Mouse (Mus musculus) liver, embryonic 14.5 days (tissue): ENCODE results near the gene Pigp.

Experiments used
- CTCF ChIP-seq: IDR thresholded peaks from 2 replicates; pipeline ENCODE4 v1.5.1; 2016; ENCODE audit warnings: antibody characterized with exemption, low read depth, control low read depth
- EP300 ChIP-seq: IDR thresholded peaks from 2 replicates; pipeline ENCODE4 v1.6.1; 2016; ENCODE audit warnings: antibody characterized with exemption, low read depth

- no peak for TF ChIP-seq EP300
- no peak for TF ChIP-seq CTCF
These were observed 10.9 kb downstream of the Pigp start for GRCm38 (mm10) chr16:94360578-94361350.
